ENCODE assay signal across 8 mouse cellular contexts in genomic region chr13:37778147-37778593, GRCm38 (mm10). TPM values are rescaled to one million over a fixed set of nuclear protein-coding genes. Genes with fewer than 3 reads are reported as not detected.
DNase-seq lines count a peak whose midpoint lies in the region; ATAC-seq and TF ChIP-seq lines count a peak whose summit lies in the region.

Rreb1 (plus strand) TSS chr13:37778400.

- no peaks in the 10 kb centered on the region for H3K9me3 ChIP-seq in hindbrain, embryonic 10.5 days
- H3K9me3 ChIP-seq in lung, postnatal 0 days (ENCODE audit: low read length): no peaks in the 10 kb centered on the region

- peak; percentile 26; the same call in 1 of the 2 replicates for TF ChIP-seq CTCF in lung, postnatal 0 days (IDR thresholded peaks at IDR 0.05)

- TF ChIP-seq EP300 in lung, postnatal 0 days (IDR thresholded peaks at IDR 0.05): no peak

- H3K4me1 ChIP-seq in hindbrain, embryonic 10.5 days (replicated peaks): peaks cover 24% of the 10 kb centered on the region
- H3K4me1 ChIP-seq in lung, postnatal 0 days (ENCODE audit: insufficient read depth, low read depth, low read length): no peaks in the 10 kb centered on the region

- peak within 1 kb of the TSS; percentile 84 for H3K27ac ChIP-seq in hindbrain, embryonic 10.5 days
- H3K27ac ChIP-seq in lung, postnatal 0 days (ENCODE audit: low read length): peak within 1 kb of the TSS; percentile 48

- peak within 1 kb of the TSS; percentile 75 for H3K4me3 ChIP-seq in hindbrain, embryonic 10.5 days
- peak within 1 kb of the TSS; percentile 45 for H3K4me3 ChIP-seq in lung, postnatal 0 days (ENCODE audit: low read depth, low read length)

- ATAC-seq in lung, postnatal 0 days: peak; percentile 66

- DNase-seq in ES-CJ7 (ENCODE audit: low read depth, low spot score): peak; percentile 28
- DNase-seq in cerebellum, postnatal 14 days: peak; percentile 30 to 36
- DNase-seq in frontal cortex, postnatal 14 days (ENCODE audit: low spot score in 2 of 2): peak; percentile 18 to 23
- peak; percentile 59 for DNase-seq in hindbrain, embryonic 10.5 days (ENCODE audit: low spot score)
- DNase-seq in layer of hippocampus, postnatal 14 days (ENCODE audit: low spot score in 2 of 2): peak; percentile 16 to 31
- DNase-seq in lung, postnatal 0 days (ENCODE audit: low spot score): peak; percentile 52
- DNase-seq in ovary, postnatal 10 days (ENCODE audit: low spot score): peak; percentile 44
- peak; percentile 27 for DNase-seq in urinary bladder, postnatal 14 days (ENCODE audit: low spot score)

- peak within 1 kb of the TSS; percentile 98 for H3K4me2 ChIP-seq in lung, postnatal 0 days (replicated peaks; ENCODE audit: low read depth, low read length)

- H3K36me3 ChIP-seq in hindbrain, embryonic 10.5 days: no peaks in the 10 kb centered on the region
- H3K36me3 ChIP-seq in lung, postnatal 0 days (ENCODE audit: insufficient read depth, low read length): no peaks in the 10 kb centered on the region

- H3K27me3 ChIP-seq in hindbrain, embryonic 10.5 days (ENCODE audit: insufficient read depth, poor library complexity, severe bottlenecking): peaks cover 51% of the 10 kb centered on the region
- H3K27me3 ChIP-seq in lung, postnatal 0 days (replicated peaks; ENCODE audit: insufficient read depth, low read length): no peaks in the 10 kb centered on the region

- H3K9ac ChIP-seq in lung, postnatal 0 days (replicated peaks; ENCODE audit: low read depth): peak within 1 kb of the TSS; percentile 41; the same call in 1 of the 2 replicates

- WGBS in hindbrain, embryonic 10.5 days: under 1% methylated on average over 37 of the region's 37 CpGs
- under 1% methylated on average over 34 of the region's 37 CpGs for WGBS in lung, postnatal 0 days

RNA-seq across cellular contexts. Expression of gene Rreb1, which starts in this region (rescaled TPM):
- polyA plus RNA-seq in hindbrain, embryonic 10.5 days (2016; fragmentation: Nextera tagmentation; extraction: Ambion mirVana): 6.5 and 7.7 TPM in 2 replicates
- 10 to 100 TPM; 35.2 to 35.7 TPM for total RNA-seq in layer of hippocampus, postnatal 14 days (2021)
- 10.0 and 11.2 TPM in 2 replicates for polyA plus RNA-seq in lung, postnatal 0 days (2015; fragmentation: Nextera tagmentation; extraction: Ambion mirVana)

Comparison
In these comparisons a context has a peak if more than half of its experiments do, and no peak if none do; other contexts are left out.
1. Peak in every context shown above with its lines: DNase-seq, ATAC-seq, H3K4me3 ChIP-seq and H3K27ac ChIP-seq.